Mouse (Mus musculus) intestine, postnatal 0 days (tissue): ENCODE results near the gene Nbl1. TPM values are rescaled to one million over a fixed set of nuclear protein-coding genes. Genes with fewer than 3 reads are reported as not detected.
A peak's percentile ranks its signal among the peaks of the same experiment; 100 is the strongest.

Experiments used
- ATAC-seq: fragments of 200-750 bp; cut with Nextera tagmentation; 2 replicates; pipeline ENCODE4 v1.8.0; 2017; ENCODE audit warnings: mild to moderate bottlenecking, moderate TSS enrichment, moderate library complexity
- H3K27ac ChIP-seq: fragments of 300-500 bp; sonication (generic); 2 replicates; pipeline ENCODE4 v1.5.1; 2014; ENCODE audit warnings: mild to moderate bottlenecking, low read depth, low read length, moderate library complexity
- H3K27me3 ChIP-seq: fragments of 300-500 bp; sonication (generic); replicated peaks from 2 replicates; pipeline ENCODE4 v1.6.1; 2014; ENCODE audit warnings: low read length, mixed read lengths; ENCODE audit not compliant: control insufficient read depth, insufficient read depth
- H3K36me3 ChIP-seq: fragments of 300-500 bp; sonication (generic); 2 replicates; pipeline ENCODE4 v1.6.1; 2014; ENCODE audit warnings: mild to moderate bottlenecking, moderate library complexity; ENCODE audit not compliant: control insufficient read depth, insufficient read depth
- H3K4me1 ChIP-seq: fragments of 300-500 bp; sonication (generic); replicated peaks from 2 replicates; pipeline ENCODE4 v1.6.1; 2014; ENCODE audit warnings: antibody characterized with exemption, low read length, mixed read lengths; ENCODE audit not compliant: control insufficient read depth, insufficient read depth
- H3K4me2 ChIP-seq: fragments of 300-500 bp; sonication (generic); replicated peaks from 2 replicates; pipeline ENCODE4 v1.6.1; 2014; ENCODE audit warnings: low read depth, mild to moderate bottlenecking, moderate library complexity
- H3K4me3 ChIP-seq: fragments of 300-500 bp; sonication (generic); 2 replicates; pipeline ENCODE4 v1.5.1; 2014; ENCODE audit warnings: low read depth, low read length
- H3K9ac ChIP-seq: fragments of 300-500 bp; sonication (generic); 2 replicates; pipeline ENCODE4 v1.6.1; 2014; ENCODE audit warnings: mild to moderate bottlenecking, low read depth, low read length
- H3K9me3 ChIP-seq: fragments of 300-500 bp; sonication (generic); 2 replicates; pipeline ENCODE4 v1.6.1; 2016; ENCODE audit warnings: mixed run types; ENCODE audit not compliant: control insufficient read depth
- CTCF ChIP-seq: sonication (generic); IDR thresholded peaks from 2 replicates; pipeline ENCODE4 v1.5.1; 2016; ENCODE audit warnings: low read depth, mild to moderate bottlenecking, control low read depth, antibody characterized with exemption, moderate library complexity
- WGBS: fragments of 180-500 bp; shearing (Covaris S2); extraction: QIAGEN DNeasy Blood & Tissue Kit; methylation state at CpG from one replicate; pipeline ENCODE4 v1.1.7; 2014; 5-methylcytosine and 5-hydroxymethylcytosine counted together
- polyA plus RNA-seq: library from polyadenylated mRNA; unstranded; fragments of >200 nt; fragmentation: Nextera tagmentation; extraction: Ambion mirVana; gene quantifications from 2 replicates; pipeline ENCODE4 v1.2.1, GENCODE M21; 2015

Gene Nbl1
- polyA plus RNA-seq, 1 experiment from 2014 or later = 39.9 TPM

DNA sequence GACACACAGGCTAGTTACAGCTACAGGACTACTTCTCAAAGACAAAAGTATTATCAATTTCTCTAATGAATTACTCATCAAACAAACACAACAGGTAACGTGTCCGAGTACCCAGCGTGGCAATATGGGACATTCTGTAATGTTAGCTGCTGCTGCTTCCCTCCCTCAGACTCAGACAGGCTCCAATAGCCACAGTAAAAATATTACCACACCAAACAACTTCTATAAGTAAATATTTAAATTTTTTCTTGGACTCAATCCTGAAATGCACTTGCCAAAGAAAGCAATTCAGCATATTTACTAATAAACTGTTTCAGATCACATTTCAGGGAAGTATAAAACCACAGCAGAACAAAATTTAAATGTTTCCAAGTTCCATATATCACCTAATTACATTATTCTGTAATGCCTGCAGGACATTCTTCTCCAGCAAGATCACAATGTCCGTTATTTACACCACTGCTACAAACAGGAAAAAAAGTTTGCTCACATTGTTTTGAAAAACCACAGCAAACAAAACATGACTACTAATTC lies 27.6 kb upstream of the Nbl1 start:
- H3K27ac ChIP-seq = no peak overlapping the region
- no peak overlapping the region for H3K4me2 ChIP-seq
- no peak overlapping the region for H3K9ac ChIP-seq
- no peaks in the 10 kb centered on the region for H3K36me3 ChIP-seq
- no peak for ATAC-seq
- H3K27me3 ChIP-seq = no peaks in the 10 kb centered on the region
- H3K4me1 ChIP-seq = peaks cover 4% of the 10 kb centered on the region; the same call in 1 of the 2 replicates
- no peak for TF ChIP-seq CTCF
- H3K4me3 ChIP-seq = no peak overlapping the region
- H3K9me3 ChIP-seq = no peaks in the 10 kb centered on the region
- WGBS = 47% methylated on average over 4 of the region's 4 CpGs

DNA sequence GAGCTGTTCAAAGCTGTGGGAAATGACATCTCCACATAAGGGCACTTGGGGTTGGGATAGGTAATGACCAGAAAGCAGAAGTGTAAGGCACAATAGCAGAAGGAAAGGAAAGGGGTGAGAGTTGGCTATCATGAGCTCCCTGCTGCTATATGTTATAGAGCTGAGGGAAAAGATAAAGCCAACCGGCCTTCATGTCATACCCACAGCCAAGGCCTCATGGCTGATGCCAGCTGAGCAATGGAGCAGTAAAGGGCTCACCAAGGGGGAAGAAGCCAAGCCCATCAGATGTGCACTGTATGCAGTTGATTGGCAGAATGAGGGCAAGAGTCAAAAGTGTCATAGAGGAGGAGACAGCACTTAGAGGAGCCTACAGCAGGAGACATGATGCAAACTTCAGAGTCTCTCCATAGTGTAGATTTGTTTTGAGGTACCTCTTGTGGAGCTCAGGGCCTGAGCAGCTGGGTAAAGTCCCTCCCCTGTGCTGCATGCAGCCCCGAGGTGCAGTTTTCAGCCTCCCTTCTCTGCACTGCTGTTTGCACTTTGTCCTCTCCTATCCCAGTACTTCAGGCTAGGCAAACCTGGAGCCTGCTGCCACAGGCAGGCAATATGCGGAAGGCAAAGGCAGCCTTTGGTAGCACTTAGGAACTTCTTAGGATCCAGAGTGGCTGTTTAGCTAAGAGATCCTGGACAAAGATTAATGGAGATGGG lies 23.7 kb upstream of the Nbl1 start:
- WGBS = 47% methylated on average over 3 of the region's 3 CpGs

DNA sequence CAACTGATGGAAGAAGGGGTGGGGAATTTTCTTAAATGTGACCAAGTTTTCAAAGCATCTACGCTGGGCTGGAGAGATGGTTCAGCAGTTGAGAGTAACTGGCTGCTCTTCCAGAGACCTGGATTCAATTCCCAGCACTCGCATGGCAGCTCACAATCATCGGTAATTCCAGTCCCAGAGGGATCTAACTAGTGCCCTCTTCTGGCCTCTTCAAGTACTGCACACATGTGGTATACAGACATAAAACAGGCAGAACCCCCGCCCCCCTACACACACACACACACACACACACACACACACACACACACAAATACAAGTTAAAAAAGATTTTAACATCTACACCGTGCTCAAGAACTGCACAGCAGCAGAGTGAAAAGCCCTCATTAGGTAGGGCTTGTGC lies 22.9 kb upstream of the Nbl1 start:
- H3K36me3 ChIP-seq = no peaks in the 10 kb centered on the region
- no peak overlapping the region for H3K27ac ChIP-seq
- H3K9ac ChIP-seq = no peak overlapping the region
- no peak overlapping the region for H3K4me3 ChIP-seq
- peak; percentile 64 for TF ChIP-seq CTCF
- no peaks in the 10 kb centered on the region for H3K9me3 ChIP-seq
- 93% methylated on average over 5 of the region's 5 CpGs for WGBS
- peaks cover 19% of the 10 kb centered on the region; the same call in 1 of the 2 replicates for H3K4me1 ChIP-seq
- no peak overlapping the region for H3K4me2 ChIP-seq
- H3K27me3 ChIP-seq = no peaks in the 10 kb centered on the region
- no peak for ATAC-seq

More for the DNA sequence above, 23.7 kb upstream of the Nbl1 start:
- Histone ChIP-seq H3K4me2 (no peak overlapping the region), H3K4me3 (no peak overlapping the region), H3K9me3 (no peaks in the 10 kb centered on the region), H3K4me1 (peaks cover 13% of the 10 kb centered on the region; the same call in 1 of the 2 replicates), H3K9ac (no peak overlapping the region), H3K36me3 (no peaks in the 10 kb centered on the region), H3K27me3 (no peaks in the 10 kb centered on the region), H3K27ac (no peak overlapping the region)
- peak; percentile 77 for ATAC-seq
- TF ChIP-seq CTCF = peak; percentile 24; the same call in 1 of the 2 replicates

DNA sequence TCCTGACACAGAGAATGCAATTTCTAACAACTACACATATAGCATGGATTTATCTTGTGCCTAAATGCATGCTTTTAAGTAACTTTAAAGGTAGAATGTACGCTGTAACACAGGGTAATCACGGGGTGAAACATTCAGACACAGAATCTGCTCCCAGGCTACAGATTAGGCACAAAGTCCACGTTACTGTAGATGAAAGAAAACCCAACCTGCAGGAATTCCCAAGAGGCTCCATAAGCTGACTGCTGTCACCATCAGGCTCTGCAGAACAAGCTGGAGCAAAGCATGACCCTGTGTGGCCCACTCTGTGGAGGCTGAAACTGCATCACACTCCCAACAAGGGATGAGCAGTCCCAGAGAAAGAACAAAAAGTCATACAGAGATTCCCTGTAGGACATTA lies 19.7 kb upstream of the Nbl1 start:
- H3K4me1 ChIP-seq = peaks cover 19% of the 10 kb centered on the region; the same call in 1 of the 2 replicates
- H3K36me3 ChIP-seq = peaks cover 3% of the 10 kb centered on the region; the same call in 1 of the 2 replicates
- no peak overlapping the region for H3K9ac ChIP-seq
- WGBS = 36% methylated on average over 3 of the region's 3 CpGs
- no peak overlapping the region for H3K4me2 ChIP-seq
- TF ChIP-seq CTCF = no peak
- no peak overlapping the region for H3K4me3 ChIP-seq
- ATAC-seq = no peak
- no peak overlapping the region for H3K27ac ChIP-seq
- no peaks in the 10 kb centered on the region for H3K27me3 ChIP-seq
- no peaks in the 10 kb centered on the region for H3K9me3 ChIP-seq

DNA sequence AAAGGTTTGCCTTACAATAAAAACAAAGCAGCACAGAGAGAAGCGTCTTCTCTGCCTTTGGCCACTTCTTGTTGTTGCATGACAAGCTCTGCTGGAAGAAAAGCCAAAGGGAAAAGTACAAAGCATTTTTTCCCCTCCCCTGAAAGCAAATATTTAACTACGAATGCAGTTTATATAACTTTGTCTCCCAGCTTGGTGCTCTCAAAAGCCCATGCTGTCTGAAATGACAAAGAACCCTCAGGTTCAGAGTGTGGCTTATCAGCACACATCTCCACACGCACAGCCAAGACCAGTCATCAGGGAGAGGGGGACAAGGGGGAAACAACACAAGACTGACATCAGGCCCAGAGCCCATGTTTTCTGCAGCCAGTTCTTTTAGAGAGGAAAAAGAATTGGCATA lies 18.6 kb upstream of the Nbl1 start:
- WGBS = 13% methylated on average over 3 of the region's 3 CpGs

DNA sequence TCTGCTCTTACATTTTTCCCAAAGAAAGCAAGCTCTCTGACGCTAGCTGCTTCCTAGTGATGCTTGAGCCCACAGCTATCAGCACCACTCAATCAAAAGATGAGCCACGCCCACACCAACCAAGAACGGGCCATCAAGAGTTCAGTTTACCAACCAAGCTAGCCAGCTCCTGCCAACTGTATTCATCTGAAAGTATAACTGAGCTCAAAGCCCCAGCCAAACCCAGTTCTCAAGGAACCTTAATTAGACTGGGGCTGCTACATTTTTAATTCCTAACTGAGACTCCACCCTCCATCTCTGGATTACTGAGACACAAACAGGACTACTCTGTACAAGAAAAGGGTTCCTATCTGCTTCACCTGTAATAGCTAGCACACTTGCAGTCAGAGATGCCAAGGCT lies 18.1 kb upstream of the Nbl1 start:
- H3K27ac ChIP-seq = no peak overlapping the region
- H3K27me3 ChIP-seq = no peaks in the 10 kb centered on the region
- H3K4me3 ChIP-seq = no peak overlapping the region
- WGBS = 32% methylated on average over 3 of the region's 3 CpGs
- ATAC-seq = no peak
- H3K4me1 ChIP-seq = peaks cover 19% of the 10 kb centered on the region; the same call in 1 of the 2 replicates
- H3K9ac ChIP-seq = no peak overlapping the region
- H3K4me2 ChIP-seq = 0 out of 2 replicates have a peak overlapping the region, but pooled peaks have one; percentile 1
- peaks cover 3% of the 10 kb centered on the region; the same call in 1 of the 2 replicates for H3K36me3 ChIP-seq
- H3K9me3 ChIP-seq = no peaks in the 10 kb centered on the region
- TF ChIP-seq CTCF = no peak

More for the DNA sequence above, 18.6 kb upstream of the Nbl1 start:
- no peak for TF ChIP-seq CTCF
- Histone ChIP-seq H3K9me3 (no peaks in the 10 kb centered on the region), H3K4me2 (peak overlapping the region; percentile 1; the same call in 1 of the 2 replicates), H3K4me1 (peaks cover 19% of the 10 kb centered on the region; the same call in 1 of the 2 replicates), H3K27me3 (no peaks in the 10 kb centered on the region), H3K27ac (no peak overlapping the region), H3K4me3 (no peak overlapping the region), H3K9ac (no peak overlapping the region), H3K36me3 (peaks cover 3% of the 10 kb centered on the region; the same call in 1 of the 2 replicates)
- ATAC-seq = no peak
